Mouse (Mus musculus) olfactory bulb, adult 2 months (tissue): ENCODE measurements at regions not wholly inside any gene's neighbourhood (a gene's known extent, or its start where the extent isn't known, plus 50 kb on each side); places are given as distances from the start of the nearest gene placed in this dataset.

Source experiments
- CTCF ChIP-seq: fragments of 200-500 bp; IDR thresholded peaks from 2 replicates; pipeline ENCODE4 v1.5.1; 2012; ENCODE audit warnings: low read depth, mild to moderate bottlenecking, low read length, moderate library complexity; ENCODE audit not compliant: insufficient read depth
- POLR2A ChIP-seq: fragments of 200-500 bp; IDR thresholded peaks from 2 replicates; pipeline ENCODE4 v1.6.1; 2012; ENCODE audit warnings: mild to moderate bottlenecking, low read depth, low read length, moderate library complexity; ENCODE audit not compliant: insufficient read depth

DNA sequence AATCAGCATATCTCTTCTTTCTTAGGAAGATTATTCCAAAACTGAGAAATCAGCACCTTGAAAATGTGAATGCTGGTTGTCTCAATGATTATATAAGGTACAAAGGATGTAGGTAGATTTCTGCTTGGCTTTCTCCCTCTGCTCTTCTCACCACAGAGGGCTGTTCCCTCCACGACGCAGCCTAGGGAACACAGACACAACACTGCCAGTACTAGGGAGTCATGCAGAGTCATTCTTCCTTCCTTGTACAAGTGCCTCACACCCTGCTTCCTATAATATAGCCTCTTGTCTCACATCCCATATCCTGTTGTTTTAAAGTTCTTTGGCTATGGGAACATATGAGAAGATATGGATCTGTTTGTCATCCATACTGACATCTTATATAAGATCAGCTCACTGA lies 265.1 kb downstream of the 4930544G11Rik start:
- TF ChIP-seq CTCF, result no peak
- TF ChIP-seq POLR2A, result no peak
